Mouse (Mus musculus): Measurements from ENCODE around the gene Chchd6. TPM values are rescaled to one million over a fixed set of nuclear protein-coding genes. Genes with fewer than 3 reads are reported as not detected.

Gene Chchd6
- total RNA-seq, 2 experiments from 2014 or later: 84.9 to 88.1 TPM

DNA sequence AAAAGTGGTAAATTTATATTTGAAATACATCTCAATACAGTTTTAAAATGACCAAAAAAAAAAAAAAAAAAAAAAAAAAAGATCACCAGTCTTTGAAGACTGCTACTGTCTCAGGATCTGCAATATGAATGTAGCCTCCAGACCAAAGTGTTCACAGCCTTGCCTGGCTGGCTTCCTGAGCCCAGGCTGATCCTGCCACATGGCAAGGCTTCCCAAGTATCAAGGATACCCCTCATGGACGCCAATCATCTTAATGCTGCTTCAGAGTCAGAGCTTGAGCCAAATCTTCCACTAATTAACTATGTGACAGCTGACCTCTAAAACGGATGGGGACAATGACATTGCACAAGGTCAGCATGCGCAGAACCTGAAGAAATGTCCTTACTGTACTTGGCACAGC, 3.9 kb downstream of the Chchd6 start:
- intact Hi-C loops (cut with DNase I): no loop called here
- DNase-seq: peak; percentile 28

DNA sequence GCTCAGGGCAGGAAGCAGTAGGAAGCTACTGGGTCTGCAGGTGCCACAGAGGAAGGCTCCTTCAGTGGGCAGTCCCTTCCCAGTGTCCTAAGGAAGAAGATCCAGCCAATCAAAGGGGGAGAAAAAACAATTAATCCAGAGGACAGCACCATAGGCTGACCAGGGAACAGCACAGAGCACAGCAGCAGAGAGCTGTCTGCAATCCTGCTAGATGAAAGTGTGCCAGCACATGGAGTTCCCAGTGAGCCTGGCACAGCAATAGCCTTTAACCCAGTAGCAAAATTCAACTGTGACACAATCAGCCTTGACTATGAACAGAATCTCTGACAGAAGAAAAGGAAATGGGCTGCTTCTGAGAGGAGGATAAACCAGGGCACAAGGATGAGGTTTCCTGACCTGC, 9.8 kb downstream of the Chchd6 start:
- no peak for DNase-seq
- intact Hi-C loops (cut with DNase I): no loop called here

DNA sequence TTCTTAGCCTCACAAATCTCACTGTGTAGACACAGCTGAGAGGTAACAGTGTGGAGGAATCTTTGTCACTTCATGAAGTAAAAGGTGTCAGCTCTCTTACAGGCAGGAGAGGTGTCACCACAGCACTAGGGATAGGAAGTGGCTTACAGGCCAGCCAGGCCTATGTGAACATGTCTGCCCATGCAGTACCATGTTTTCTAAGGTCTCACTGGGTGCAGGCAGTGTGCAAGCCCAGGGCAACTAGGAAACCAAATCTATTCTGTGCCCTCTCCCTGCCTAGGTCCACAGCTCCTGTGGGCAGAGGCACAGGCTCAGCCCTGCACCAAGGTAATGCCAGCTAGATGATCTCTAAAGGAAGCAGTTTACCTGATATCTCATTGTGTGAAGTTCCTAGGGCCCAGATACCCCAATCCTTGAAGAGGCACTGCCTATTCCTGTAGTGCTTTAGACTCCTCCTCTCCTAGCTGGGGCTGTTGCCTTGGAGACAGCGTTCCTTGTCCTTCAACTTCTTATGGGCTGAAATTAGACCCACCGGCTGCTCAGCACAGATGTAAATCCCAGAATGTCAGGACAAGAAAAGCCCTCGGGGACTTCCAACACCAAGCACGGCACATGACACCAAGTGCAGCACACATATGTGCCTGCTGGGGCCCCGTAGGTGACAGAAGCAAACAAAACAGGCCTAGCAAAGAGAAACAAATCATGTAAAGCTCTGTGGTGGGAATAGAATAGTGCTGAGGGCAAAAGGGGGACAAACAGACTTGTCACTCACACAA, 10.6 kb downstream of the Chchd6 start:
- intact Hi-C loops (cut with DNase I): no loop called here
- no peak for DNase-seq

DNA sequence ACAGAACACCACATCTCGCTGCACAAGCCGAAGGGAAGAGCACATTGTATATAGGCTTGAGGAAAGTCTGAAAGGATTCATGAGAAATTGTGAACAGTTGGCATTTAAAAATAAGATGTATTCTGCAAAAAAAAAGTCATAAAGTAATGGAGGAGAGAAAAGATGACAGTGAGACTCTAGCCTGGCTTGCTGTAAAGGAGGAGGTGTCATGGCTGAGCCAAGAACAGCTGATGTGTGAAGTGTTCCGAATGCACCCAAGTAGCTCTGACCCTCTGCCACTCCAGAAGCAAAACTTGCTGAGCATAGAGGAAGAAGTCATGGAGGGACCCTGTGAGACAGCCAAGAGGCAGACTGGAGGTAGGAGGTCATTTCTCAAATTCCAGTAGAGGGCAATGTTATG, 12.3 kb downstream of the Chchd6 start:
- DNase-seq: no peak
- intact Hi-C loops (cut with DNase I): no loop called here

- DNase-seq: no peak
- intact Hi-C loops (cut with DNase I): no loop called here
Observed at GRCm38 (mm10) chr6:89574641-89575040, 20.8 kb downstream of the Chchd6 start.

- DNase-seq: no peak
- intact Hi-C loops (cut with DNase I): no loop called here
Observed at GRCm38 (mm10) chr6:89573768-89574167, 21.7 kb downstream of the Chchd6 start.

- DNase-seq: no peak
- intact Hi-C loops (cut with DNase I): no loop called here
Observed at GRCm38 (mm10) chr6:89572921-89573636, 22.4 kb downstream of the Chchd6 start.

DNA sequence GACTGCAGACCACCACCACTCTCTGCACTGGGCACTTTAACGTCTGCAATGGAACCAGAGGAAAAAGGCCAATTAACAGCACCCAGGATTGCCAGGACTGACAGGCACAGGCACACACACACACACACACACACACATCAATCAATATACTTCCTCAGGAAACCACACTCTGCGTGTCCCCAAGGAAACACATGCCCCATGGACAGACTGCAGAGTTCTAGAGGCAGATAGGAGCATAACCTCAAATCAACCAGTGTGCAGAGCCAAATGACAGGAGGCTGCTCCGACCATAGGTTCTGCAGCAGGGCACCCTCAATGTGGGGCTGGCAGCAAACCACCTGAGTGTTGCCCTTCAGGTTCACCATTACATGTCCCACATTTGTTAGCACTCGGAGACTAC, 26.1 kb downstream of the Chchd6 start:
- intact Hi-C loops (cut with DNase I): no loop called here
- no peak for DNase-seq

- intact Hi-C loops (cut with DNase I): no loop called here
- DNase-seq: no peak
Observed at GRCm38 (mm10) chr6:89566740-89567139, 28.7 kb downstream of the Chchd6 start.

GRCm38 (mm10) chr6:89563381-89563780, 32.1 kb downstream of the Chchd6 start:
- DNase-seq: no peak
- intact Hi-C loops (cut with DNase I): no loop called here

DNA sequence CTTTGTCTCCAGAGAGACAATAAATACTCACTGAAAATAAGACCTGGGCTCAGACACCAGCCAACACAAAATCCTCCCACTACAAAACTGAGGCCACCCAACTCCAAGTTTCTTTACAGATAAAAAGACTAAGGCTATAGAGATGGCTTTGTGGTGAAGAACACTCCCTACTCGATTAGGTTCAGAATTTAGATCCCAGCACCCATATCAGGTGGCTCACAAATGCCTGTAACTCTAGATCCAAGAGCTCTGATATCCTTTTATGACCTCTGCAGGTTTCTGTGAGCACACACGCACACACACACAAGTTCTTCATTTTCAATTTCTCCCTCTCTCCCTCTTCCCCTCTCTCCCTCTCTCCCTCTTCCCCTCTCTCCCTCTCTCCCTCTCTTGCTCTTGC, 34.6 kb downstream of the Chchd6 start:
- intact Hi-C loops (cut with DNase I): no loop called here

GRCm38 (mm10) chr6:89557654-89558053, 37.8 kb downstream of the Chchd6 start:
- no peak for DNase-seq
- intact Hi-C loops (cut with DNase I): loop anchor here (5.0 to 10.0 kb wide), 2 partner anchors 75 to 623 kb away; no protein-coding TSS in a partner anchor

More for the DNA sequence above, 34.6 kb downstream of the Chchd6 start:
- no peak for DNase-seq

- no peak for DNase-seq
- intact Hi-C loops (cut with DNase I): loop anchor here (5.0 to 10.0 kb wide), 2 partner anchors 76 to 622 kb away; no protein-coding TSS in a partner anchor
Observed at GRCm38 (mm10) chr6:89556566-89556965, 38.9 kb downstream of the Chchd6 start.

DNA sequence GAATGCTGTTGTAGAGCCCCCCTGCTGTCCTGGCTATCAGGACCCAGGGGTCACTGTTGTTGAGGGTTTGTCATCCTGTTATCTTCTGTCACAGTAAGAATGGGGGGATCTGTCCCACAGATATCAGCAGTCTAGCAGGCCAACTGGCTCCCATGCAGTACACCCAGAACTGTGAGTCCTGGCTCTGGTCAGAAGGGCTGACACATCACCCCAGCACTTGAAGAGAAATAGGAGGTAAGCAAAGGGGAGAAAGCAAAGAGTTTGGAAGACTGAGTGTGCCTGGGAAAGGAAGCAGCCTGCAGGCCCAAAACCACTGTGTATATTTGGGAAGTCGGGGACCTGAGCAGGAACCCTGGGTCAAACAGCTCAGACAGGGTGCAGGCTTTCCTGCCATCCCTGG, 39.5 kb downstream of the Chchd6 start:
- intact Hi-C loops (cut with DNase I): loop anchor here (5.0 to 10.0 kb wide), 2 partner anchors 76 to 621 kb away; no protein-coding TSS in a partner anchor
- DNase-seq: no peak

DNA sequence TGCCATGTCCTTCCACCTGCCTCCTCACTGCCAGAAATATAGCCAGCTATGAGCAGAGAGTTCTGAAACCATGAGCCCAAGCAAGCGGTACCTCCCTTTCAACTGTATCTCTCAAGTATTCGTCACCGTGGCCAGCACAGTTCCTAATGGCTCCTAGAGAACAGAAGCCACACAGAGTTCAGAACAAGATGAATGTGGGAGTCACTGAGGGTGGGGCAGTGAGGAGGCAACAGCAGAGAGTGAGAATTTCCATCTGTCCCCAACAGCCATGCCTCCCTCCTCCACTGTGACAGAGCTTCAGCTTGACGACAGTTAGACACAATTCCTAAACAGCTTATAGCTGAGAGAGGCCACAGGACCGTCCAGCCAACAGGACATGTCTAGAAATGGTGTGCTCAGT, 41.4 kb downstream of the Chchd6 start:
- intact Hi-C loops (cut with DNase I): loop anchor here (5.0 to 10.0 kb wide), 2 partner anchors 572 to 619 kb away; no protein-coding TSS in a partner anchor
- DNase-seq: no peak

GRCm38 (mm10) chr6:89553012-89553704, 42.3 kb downstream of the Chchd6 start:
- DNase-seq: peak; percentile 87
- intact Hi-C loops (cut with DNase I): loop anchor here (2.0 to 10.0 kb wide), 3 partner anchors 190 to 618 kb away; partner anchors contain the start of gene Plxna1

DNA sequence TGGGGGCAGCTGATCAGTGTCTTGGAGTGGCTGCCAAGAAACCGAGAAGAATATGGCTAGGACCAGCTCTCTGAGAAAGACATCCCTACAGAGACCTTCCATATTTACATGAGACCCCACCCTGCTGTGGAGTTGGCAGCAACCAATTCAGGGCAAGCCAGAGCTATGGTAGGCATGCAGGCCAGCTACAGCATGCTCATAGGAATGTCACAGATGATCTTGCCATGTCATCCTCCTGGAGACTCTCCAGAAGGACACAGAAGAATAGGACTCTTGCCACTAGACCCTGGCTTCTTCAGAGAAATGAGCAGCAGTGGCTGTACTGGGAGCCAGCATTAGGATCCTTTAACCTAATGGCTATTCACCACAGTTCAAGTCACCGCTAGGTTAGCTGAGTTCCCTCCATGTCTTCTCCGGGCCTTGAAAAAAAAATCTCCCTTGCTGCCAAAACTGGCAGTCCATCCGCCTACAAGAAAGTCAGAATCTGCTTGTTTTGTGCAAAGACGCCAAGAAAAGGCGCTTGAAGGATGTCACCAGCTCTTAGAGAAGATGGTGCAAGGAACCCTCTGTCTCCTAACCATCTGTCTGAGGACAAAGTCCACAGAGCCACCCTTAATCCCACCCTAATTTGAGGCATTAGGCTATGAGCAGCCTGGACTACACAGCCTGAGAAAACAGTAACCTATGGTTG, 43.0 kb downstream of the Chchd6 start:
- DNase-seq: peak; percentile 36
- intact Hi-C loops (cut with DNase I): loop anchor here (2.0 to 10.0 kb wide), 3 partner anchors 190 to 618 kb away; partner anchors contain the start of gene Plxna1

DNA sequence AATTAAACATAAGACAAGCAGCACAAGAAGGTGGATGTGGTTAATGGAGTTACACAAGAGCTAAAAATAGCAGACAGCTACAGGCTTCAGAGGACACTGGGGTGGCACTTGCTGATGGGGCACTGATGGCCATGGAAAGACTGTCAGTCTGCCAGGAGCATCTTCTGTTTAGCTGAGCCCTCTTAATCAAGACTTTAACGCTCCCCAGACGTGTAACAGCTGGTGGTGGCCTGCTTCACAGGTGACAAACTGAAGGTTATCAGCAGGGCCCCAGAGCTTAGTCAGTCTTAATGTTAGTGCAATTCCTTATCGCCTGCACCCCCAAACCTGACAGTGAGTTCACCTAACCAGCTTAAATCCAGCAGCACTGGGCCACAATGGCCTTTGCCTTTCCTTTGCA, 46.3 kb downstream of the Chchd6 start:
- intact Hi-C loops (cut with DNase I): no loop called here
- no peak for DNase-seq

DNA sequence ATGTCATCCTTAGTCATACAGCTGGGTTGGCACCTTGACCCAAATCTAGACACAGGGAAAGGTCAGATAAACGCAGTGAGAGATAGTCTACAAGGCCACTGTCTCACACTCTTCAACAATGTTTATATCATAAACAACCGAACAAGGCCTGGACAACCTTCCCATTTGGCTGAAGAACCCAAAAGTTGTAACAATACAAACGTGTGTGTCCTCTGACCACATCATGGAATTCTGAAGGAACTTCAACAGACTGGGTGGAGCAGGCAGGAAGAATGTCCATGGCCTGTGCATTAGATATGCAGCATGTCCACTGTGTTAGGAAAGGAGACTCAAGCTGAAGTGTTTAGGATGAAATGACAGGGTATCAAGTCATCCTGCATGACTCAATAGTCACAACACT, 47.5 kb downstream of the Chchd6 start:
- intact Hi-C loops (cut with DNase I): no loop called here
- DNase-seq: no peak

- intact Hi-C loops (cut with DNase I): no loop called here
- no peak for DNase-seq
Observed at GRCm38 (mm10) chr6:89538102-89538751, 57.2 kb downstream of the Chchd6 start.

All from left cerebral cortex, postnatal 4 days (tissue).